Mouse (Mus musculus) mammary gland, adult 2 months (tissue): ENCODE measurements around the gene Vmn2r24. TPM values are rescaled to one million over a fixed set of nuclear protein-coding genes. Genes with fewer than 3 reads are reported as not detected.

Source experiments
- polyA plus RNA-seq: library from polyadenylated mRNA; depleted of rRNA; stranded (reverse); fragments of >200 nt; gene quantifications from 2 replicates; pipeline ENCODE4 v1.2.3, GENCODE M21; 2012; ENCODE audit warnings: low replicate concordance; rRNA removed

The Vmn2r24 gene
- not detected in 2 replicates for polyA plus RNA-seq

GRCm38 (mm10) chr6:123778579-123778978, at the start of gene Vmn2r24:
Gene Vmn2r24, plus strand, starts transcription at chr6:123778879.

GRCm38 (mm10) chr6:123853363-123853762, 74.7 kb downstream of the Vmn2r24 start, which contains the start of gene Vmn2r25:
Gene Vmn2r25, minus strand, starts transcription at chr6:123853463.

Other genes starting within 250 kb of the Vmn2r24 start
- not detected in 2 replicates for gene Vmn2r21, start 245.5 kb upstream of the Vmn2r24 start, polyA plus RNA-seq
- not detected in 2 replicates for gene Vmn2r22, start 128.2 kb upstream of the Vmn2r24 start, polyA plus RNA-seq
- not detected in 2 replicates for gene Vmn2r23, start 76.2 kb upstream of the Vmn2r24 start, polyA plus RNA-seq
- gene Vmn2r25, start 74.6 kb downstream of the Vmn2r24 start, polyA plus RNA-seq, result not detected in 2 replicates
- 0.04 TPM in 1 of 2 replicates, not detected in the other for gene Vmn2r26, start 245.7 kb downstream of the Vmn2r24 start, polyA plus RNA-seq